Mouse (Mus musculus) liver, adult (tissue): ENCODE measurements around the gene Cxcl14.

Source experiments
- GATA4 ChIP-seq: IDR thresholded peaks from 2 replicates; pipeline ENCODE4 v1.6.1; 2014; ENCODE audit warnings: mild to moderate bottlenecking, low read length; ENCODE audit not compliant: insufficient replicate concordance

Gene Cxcl14

DNA sequence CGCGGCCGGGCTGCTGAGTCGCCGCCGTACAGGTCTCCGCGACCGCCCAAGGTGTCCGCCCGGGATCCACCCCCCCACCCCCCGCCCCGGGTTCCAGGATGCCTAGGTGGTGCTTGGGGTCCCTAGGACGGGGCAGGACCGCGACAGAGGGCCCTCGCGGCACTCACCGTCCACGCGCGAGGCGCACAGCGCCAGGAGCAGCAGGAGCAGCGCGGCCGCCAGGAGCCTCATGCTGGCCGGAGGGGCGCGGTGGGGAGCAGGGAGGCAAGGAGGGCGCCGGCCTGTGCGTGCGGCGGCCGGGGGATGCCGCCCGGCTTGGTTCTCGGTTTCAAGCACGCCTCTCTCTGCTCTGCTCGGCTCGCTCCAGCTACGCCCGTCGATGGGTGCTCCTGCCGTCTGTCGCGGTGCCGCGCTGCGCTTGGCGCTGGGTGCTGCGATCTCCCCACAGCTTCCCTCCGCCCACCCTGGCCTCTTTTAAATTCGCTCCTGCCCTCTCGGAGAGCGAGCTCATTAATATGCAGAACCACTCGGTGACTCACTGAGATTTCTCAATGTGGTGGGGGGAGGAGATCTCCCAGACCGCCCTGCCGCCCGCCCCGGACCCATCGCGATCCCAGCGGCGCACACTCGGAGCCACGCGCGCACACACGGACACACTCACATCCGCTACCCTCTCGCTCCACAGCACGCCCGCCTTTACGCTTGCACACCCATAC lies at the start of gene Cxcl14:
TSS of gene Cxcl14 (minus strand) at position 609 of the 716 bp plus-strand sequence.
- no peak for TF ChIP-seq GATA4

DNA sequence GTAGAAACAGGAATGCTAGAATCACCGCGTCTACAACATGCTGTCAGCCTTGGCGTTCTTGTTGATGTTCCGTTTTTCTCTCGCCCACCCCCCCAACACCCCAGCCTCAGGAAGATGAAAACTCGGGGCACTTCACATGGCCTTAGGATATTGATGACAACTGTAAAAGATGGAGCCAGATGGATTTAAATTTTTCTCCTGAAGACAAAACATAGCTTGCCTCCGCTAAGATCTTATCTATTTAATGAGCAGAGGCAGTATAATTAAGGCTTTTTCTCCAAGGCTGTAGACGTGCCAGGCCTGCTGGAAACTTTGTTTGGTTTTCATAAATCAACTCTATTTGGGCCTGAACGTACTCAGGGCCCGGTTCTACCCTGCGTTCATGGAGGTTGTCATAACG lies 48.0 kb upstream of the Cxcl14 start:
- TF ChIP-seq GATA4: no peak

DNA sequence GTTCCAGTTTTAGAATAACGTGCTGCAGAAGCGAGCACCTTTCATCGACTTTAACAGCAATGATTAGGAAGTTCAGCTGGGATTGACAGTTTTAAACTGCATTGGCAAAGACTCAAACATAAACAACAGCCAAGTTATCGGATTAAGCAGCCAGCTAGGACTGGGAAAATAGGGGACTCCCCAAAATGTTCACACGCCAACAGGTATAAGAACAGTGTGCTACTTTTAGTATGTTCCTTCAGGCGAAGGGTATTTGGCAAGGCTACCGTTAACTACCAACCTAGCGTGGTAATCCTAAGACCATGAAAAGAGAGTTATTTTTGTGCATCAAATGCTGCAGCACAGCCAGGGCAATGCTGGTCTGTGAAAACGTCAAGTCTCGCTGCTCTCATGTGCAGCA lies 46.1 kb upstream of the Cxcl14 start:
- TF ChIP-seq GATA4: no peak

DNA sequence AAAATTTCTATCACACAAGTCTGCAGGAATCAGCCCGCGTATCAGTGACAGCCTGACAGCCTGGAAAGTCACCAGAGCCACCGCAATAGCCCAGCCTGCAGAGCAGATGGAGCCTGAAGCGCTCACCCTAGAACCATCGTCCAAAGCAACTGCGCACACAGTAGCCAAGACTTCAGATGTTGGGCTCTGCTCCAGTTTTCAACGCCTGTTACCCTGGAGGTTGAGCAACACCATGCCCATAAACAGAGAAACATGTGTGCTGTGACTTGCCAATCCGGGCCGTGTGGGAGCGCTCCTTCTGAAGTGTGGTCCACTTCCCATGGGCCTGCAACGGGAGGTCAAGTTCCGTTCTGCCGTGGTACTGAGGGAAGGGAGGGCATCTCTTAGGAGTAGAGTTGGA lies 44.2 kb upstream of the Cxcl14 start:
- no peak for TF ChIP-seq GATA4

DNA sequence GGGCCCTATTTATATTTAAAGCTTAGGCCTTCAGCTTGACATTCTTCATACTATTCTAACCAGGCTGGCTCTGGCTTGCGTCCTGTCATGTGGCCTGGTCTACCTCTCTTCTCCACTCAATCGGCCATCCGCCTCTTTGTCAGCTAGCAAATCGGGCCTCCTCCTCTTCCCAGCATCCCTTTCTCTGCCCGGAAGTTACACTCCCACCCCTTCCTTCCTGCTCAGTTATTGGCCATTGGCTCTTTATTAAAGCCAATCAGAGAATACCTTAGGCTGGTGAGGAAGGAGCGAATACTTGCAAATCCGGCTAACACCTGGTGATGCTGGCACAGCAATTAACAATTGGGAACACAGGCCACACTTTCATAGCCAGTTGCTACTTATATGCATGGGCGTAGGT lies 43.5 kb upstream of the Cxcl14 start:
- TF ChIP-seq GATA4: no peak

DNA sequence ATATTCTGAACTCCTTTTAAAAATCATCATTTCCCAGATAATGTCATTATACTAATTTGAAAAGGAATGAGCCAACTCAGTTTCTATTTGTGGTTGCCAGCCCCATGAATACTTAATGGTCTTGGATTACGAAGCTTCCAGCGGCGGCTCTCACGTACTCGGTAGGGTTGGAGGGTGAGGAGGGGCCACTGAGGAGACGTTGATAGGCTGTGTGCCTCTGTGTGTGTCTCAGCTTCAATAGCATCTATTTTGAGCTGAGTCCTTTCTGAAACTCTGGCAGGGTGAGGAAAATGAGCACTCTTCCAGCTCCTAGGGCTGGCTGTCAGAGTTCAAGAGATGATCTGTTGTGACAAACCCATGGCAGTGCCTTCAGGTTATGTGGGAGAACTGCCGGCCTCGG lies 40.6 kb upstream of the Cxcl14 start:
- no peak for TF ChIP-seq GATA4

DNA sequence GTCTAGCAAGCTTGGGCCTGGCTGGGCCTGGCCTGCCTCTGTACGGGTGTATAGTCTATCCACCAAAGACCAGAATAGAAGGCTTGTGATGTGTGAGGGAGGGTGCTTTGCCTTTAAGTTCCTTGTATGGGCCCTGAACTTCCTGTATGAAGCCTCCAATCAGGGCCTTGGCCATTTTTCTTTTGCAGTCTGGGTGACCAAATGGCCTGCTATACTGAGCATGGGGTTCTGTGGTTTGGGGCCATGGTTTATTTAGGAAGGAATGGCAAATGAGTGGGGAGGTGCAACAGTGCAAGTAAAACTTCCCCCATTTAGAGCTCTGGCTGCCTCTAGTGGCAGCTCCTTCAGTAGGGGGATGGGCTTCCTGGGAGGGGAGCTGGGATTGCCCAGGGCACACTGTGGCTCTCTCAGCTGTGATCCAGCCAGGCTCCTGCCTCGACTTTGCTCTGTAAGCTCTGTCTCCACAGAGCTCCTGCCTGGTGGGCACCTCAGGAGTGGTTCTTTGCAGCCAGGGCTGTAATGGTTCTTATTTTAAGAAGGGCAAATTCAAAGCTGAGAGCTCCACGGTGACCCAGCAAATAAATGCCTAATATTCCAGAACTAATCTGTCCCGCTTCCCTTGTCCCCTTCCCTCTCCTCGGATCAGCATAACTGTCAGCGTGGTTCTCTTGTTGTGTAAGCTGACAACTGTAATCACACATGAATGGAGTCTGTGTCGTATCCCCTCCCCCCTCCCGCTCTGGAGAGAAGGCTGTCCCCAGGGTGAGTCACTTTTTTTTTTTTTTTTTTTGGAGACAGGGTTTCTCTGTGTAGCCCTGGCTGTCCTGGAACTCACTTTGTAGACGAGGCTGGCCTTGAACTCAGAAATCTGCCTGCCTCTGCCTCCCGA lies 38.7 kb upstream of the Cxcl14 start:
- TF ChIP-seq GATA4: no peak

DNA sequence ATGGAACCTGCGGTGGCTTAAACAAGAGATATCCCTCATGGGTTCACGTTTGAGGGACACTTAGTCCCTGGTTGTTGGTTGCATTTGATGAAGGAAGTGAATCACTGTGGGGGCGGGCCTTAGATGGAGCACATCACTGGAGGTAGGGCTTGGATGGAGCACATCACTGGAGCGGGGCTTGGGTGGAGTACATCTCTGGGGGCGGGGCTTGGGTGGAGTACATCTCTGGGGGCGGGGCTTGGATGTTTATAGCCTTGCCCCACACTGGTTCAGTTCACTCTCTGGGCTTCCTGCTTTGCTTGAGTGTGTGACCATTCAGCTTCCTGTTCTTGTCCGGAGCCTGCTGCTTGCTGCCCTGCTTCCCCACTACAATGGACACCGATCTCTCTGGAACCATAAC lies 37.9 kb upstream of the Cxcl14 start:
- no peak for TF ChIP-seq GATA4

DNA sequence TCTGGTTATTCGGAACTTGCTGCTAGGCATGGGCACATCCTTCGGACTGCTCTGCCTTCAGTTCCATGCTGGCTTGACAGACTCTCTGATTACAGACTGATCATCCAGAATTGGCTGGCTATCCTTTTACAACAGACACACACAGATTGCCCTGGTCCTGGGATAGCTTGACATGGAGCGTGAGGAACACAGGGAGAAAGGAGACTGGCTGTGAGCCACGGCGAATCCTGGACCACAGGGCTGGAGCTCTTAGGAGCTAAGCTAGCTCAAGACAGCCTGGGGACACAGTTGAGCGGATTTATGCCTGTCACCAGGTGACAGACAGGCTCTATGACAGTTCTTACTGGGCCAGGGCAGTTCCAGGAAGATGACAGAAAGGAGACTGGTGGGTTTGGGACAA lies 36.0 kb upstream of the Cxcl14 start:
- TF ChIP-seq GATA4: no peak

DNA sequence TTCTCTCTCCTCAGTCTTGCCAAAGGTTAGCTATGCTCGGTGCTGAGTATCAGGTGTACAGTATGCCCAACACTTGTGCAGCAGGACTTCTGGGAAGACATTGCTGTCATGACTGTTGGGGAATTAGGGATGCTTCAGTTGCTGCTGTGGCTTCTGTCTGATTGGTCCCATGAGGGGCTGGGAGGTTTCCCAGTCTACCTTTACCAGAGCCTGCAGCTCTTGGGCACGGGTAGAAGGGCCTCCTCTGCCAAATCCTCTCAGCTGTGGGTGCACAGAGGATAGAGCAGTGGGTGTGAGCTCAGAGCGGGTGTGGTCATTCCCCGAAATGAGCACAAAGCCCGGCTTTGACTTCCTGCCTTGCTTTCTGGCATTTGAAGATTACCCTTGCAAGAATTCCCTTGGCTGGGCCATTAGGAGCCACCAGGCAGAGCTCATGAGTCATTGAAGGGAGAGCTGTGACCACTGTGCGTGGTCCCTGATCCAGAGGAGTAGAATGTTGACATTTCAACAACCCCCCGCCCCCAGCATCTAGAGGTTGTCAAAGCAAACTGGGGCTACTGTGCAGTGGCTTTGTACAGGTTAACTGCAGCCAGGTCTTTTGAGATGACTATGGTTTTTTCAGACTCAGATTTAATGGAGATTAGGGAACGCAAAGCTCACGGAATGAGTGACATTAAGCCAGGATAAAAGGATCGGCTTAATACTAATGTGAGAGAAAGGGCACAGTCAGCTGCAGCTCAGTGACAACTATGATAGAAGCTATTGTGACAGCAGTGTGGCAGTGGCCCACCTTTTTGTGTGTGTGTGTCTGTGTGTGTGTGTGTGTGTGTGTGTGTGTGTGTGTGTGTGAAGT lies 34.5 kb upstream of the Cxcl14 start:
- TF ChIP-seq GATA4: no peak

DNA sequence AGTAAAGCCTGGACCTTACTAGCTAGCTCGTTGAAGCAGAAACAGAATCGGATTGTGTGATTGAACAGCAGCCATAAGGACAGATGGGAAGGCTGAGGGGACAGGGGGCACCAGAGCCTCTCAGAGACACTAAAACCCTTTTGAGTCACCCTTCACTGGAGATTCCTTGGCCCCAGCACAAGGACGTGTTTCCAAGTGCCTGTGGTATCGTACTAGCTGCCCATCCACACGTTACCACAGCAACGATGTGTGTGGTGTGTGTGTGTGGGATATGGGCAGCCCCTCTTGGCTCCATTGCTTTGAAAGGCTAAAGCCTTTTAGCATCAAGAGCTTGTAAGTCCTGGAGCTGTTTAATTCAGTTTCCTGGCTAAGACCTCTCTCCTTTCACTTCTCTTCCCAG lies 33.4 kb upstream of the Cxcl14 start:
- no peak for TF ChIP-seq GATA4

DNA sequence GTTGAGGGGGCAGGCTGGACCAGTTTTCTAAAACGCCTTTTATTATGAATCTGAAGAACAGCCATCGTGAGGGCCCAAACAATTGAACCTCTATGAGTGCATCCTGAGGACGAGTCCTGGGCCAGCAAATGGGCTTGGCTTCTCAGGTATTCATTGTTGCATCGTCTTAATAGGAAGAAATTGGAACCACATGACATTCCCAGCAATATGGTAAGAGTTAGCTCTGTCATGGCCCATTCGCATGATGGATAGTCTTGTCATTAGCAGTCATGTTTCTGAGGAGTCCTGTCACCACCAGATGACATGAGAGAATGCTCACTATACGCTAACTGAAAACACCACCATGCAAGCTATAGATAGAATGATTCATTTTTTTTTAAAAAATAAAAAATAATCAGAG lies 32.8 kb upstream of the Cxcl14 start:
- no peak for TF ChIP-seq GATA4

DNA sequence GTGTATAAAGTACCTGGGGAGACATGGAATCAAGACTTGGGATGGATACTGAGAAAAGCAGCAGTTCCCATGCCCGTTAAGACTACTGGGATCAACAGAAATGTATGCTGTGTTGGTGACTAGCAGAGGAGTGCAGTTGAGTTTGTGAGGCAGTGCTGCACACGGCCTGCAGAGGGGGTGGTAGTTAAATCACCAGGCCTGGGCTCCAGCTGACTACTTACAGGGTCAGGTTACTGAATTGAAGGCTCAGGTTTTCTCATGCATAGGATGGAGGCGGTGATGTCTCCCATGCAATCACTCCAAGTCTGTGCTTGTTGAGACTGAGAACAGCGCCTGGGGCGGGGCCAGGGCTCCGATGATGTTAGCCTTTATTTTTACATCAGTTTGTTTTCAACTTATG lies 31.4 kb upstream of the Cxcl14 start:
- TF ChIP-seq GATA4: no peak

DNA sequence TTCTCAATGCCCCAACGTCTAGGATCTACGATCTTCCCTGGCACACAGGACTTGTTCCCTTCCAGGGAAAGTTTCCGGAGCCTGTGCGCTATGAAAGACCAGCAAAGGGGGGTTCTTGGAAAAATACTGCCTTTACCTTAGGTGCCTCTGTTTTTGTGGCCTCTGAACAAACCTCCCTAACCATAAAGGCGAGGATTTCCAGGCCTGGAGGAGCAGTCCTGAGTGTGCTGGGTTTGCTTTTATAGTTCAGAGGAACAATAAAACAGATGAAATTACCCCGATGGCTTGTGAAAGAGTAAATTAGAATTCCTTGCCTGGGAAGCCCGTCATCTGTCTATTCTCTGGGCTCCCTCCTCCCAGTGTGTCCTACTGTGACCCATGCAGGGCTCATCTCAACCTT lies 25.3 kb upstream of the Cxcl14 start:
- TF ChIP-seq GATA4: no peak

DNA sequence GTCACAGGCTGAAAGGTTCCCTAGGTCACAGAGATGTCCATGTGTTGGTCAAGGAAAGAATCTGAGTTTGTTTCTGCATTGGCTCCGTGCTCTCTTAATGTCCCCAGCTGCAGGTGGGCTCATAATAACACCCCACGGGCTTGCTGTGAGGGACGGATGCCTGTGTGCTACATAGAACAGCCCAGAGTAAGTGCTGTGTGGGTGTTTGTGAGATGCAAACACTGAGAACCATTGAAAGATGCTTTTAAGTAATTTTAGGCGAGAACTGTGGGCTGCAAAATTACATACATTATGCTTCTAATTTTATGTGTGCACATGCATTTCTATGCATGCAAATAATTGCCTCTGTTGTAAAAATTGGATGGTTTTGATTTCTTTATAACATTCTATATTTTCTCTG lies 20.6 kb upstream of the Cxcl14 start:
- no peak for TF ChIP-seq GATA4
